Mouse (Mus musculus) testis, postnatal 10 days (tissue): Measurements from ENCODE around the gene Cuedc2.
A peak's percentile ranks its signal among the peaks of the same experiment; 100 is the strongest.

ENCODE experiments used
- DNase-seq: peaks from one replicate; pipeline ENCODE4 v3.0.0; 2021; ENCODE audit warnings: low spot score

Cuedc2 gene

GRCm38 (mm10) chr19:46338331-46338936, at the start of gene Cuedc2:
Cuedc2 (minus strand) TSS chr19:46338702.
- peak; percentile 96 for DNase-seq

DNA sequence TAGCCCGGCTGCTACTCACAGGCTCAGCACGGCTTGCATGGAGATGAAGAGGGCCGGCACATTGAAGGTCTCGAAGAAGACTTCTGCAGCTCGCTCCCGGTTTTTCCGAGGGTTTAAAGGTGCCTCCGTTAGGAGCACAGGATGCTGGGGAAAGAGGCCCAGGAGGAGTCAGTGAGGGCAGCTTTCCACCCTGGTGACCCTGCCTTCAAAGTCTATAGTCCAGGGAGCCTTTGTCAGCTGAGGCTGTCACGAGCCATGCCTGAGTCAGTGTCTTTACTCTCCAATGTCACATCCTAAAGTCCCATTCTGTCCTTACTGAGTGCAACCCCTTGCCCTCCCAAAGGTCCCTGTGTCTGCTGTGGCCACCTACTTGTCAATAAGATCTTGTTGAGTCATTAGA, 43.8 kb upstream of the Cuedc2 start:
- DNase-seq: no peak

DNA sequence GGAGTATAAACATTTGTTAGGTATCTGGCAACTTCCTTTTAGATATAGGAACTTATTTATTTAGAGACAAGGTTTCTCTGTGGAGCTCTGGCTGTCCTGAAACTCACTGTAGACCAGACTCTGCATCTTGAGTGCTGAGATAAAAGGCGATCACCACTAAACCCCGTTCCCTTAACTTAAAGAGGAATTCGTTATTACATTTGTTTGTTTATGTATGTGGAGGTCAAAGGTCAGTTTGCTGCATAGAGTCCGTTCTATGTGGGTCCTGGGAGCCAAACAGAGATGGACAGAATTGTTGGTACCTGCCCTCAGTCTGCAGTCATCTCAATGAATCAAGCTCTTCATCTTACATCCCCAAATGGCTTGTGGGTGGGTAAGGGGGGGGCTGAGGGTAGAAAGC, 37.4 kb upstream of the Cuedc2 start:
- no peak for DNase-seq

- DNase-seq: no peak
Measured at GRCm38 (mm10) chr19:46375489-46375888, 37.0 kb upstream of the Cuedc2 start.

DNA sequence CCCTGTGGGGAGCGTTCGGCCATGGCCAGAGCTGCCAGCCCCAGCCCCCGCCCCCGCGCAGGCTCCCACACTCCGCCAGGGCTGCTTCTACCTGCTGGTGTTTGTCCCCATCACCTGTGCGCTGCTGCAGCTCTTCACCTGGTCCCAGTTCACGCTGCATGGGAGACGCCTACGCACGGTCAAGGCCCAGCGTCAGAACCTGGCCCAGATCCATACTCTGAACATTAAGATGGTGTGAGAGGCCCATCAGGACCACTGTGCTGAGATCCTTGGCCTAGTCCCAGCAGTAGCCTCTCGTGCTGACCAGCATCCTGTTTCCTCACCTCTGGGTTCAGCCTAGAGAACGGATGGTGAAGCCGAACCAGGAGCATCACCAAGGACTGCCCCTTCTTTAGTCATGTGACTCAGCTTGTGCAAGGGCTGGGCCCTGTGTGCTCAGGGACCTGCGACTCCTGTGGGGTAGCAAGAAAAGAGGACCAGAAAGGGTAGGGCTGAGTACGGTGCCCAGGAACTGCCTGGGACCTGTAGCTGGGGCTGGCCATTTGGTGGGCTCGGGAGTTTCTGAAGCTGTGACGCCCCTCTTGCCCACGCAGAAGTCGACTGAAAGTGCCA, 36.1 kb upstream of the Cuedc2 start:
- no peak for DNase-seq

DNA sequence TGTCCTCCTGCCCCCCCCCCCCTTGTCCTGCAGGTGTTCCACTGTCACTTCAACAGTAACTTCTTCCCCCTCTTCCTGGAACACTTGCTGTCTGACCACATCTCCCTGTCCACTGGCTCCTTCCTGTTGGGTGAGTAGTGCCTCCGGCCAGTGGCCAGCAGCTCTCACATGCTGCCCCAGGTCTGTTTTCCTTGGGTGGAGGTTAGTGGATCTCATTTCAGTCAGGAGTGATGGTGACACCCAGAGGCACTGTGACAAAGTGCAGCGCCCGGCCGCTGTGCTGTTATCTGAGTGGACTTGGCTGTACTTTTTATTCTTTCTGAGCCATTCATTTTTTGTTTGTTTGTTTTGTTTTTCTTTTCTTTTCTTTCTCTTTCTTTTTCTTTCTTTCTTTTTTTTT, 30.7 kb upstream of the Cuedc2 start:
- peak; percentile 75 for DNase-seq

DNA sequence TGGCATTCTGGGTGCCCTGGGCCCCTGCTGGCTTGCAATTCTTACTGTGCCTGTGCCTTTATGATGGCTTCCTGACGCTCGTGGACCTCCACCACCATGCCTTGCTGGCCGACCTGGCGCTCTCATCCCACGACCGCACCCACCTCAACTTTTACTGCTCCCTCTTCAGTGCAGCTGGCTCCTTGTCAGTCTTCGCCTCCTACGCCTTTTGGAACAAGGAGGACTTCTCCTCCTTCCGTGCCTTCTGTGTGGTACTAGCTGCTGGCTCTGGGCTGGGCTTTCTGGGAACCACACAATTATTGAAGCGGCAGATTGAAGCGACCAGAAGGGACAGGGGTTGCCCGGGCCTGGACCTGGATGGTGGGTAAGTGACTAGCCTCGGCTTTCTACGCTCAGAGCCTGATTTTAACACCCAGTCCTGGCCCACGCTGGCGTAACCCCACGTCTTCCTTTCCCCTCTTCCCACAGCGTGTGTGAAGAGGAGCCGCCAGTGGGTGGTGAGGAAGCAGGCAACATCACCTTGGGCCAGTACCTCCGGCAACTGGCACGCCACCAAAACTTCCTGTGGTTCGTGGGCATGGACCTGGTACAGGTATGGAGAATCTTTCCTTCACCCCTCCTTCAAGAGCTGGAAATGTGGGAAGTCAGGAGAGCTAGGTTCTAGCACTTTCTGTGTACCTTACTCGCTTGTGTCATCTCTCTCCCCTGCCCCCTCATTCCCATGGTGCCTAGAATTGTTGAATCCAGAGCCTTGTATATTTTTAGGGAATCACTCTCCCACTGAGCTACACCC, 29.5 kb upstream of the Cuedc2 start:
- DNase-seq: no peak

- DNase-seq: no peak
Measured at GRCm38 (mm10) chr19:46363294-46364009, 24.9 kb upstream of the Cuedc2 start.

GRCm38 (mm10) chr19:46362104-46362503, 23.6 kb upstream of the Cuedc2 start:
- DNase-seq: no peak

DNA sequence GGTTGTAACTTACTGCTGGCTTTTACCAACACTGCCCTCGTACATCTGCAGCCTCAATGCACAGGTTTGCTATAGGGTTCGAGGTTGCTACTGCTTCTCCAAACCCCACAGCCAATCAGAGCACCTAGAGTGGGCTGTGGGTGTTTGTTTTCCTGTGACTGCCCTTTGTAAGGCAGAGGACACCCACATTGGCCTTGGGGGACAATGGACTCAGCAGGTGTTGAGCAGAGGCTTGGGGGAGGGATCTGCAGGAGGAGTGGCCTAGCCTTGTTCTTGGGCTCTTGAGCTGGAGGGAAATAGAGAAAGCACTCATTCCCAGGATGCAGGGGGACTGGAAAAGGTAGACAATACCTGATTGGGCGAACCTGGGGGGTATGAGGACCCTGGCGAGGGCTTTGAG, 19.9 kb upstream of the Cuedc2 start:
- DNase-seq: no peak

DNA sequence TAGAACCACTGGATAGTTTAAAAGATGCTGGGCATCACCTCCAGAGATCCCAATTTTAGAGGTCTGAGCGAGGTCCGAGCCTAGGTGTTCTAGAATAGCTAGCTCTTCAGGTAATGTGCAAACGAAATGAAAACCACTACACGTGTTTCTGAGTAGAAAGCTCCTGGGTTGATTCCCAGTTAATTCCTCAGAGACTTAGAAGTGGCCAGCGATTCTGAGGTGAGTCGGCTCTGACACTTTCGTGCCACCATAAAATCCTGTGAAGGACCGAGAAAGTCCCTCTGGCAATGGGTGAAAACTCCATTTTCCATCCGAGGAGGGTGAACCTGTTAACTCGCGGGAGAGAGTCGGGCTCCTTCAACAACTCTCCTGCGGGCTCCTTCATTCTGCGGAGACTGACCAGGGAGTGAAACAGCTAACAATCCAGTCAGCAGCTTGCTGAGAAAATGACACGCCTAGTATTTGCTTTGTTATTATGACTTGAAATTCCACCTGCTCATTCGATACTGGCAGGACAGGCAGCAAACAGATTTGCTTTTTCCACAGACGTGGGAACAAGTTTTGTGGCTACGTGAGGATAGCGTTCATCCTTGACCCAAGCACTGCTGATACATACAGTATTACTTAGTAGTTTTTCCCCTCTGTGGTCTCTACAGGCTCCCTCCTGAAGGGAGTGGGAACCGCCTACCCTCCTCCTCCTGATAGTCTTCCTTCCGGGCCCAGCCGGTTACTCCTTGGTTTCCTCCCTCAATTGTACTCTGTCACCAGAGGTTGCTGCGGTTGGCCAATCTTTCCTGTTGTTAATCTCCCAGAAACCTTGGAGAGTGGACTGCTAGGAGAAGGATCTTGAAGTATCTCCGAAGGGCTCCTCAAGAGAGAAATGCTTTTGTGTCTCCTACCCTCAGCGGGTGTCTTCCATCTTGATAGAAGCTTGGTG, 19.1 kb upstream of the Cuedc2 start:
- DNase-seq: no peak

DNA sequence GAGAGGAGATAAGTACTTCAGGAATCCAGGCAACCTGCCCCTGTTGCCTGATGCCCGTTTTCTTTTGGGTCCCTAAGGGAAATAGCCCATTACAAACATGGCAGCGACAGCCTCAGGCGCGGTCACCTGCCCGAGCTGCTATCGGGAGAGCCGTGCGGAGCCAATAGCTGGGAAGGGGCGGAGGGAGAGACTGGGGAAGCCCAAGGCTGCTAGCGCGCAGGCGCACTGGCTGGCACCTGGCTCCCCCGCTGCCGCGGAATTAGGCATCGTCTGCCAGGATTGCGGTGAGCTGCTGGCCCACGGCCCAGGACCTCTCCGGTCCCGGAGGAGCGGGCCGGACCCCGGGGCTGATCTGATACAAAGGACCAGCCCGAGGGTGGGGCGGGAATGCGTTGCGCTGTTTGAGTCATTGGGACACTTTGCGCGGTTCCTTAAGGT, 18.2 kb upstream of the Cuedc2 start:
- DNase-seq: peak; percentile 87

DNA sequence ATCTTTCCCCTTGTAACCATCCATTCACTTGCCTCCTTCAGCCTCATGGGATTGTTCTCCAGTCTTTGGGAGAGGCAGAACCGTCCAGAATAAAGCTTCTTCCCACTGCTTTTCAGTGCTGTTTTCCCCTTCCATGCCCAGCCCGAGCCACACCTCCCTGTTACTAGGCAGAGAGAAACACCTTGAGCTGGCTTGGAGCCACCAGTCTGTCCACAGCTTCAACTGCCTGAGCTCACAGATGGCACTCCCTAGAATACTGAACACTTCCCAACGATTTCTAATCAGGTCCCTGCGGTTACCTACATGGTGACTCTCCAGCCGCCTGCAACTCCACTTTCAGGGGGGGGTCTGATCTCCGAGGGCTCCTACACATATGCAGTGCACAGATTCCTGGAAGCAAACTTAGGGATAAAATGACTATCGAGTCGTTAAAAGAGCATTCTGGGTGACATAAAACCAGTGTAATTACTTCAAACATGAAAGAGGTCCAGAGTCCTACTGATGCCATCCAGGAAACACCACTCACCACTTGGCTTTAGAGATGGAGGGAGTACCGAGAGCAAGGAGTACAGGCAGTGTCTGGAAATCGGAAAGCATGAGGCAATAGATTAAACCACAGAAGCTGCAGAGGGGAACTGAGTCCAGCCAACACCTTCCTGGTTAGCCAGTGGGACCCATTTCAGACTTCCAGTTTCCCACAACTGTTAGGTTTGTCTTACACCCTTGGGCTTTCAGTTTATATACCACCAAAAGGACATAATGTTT, 11.8 kb upstream of the Cuedc2 start, which contains the start of gene 2310034G01Rik:
Gene 2310034G01Rik, minus strand, starts transcription at position 135 of the 765 bp plus-strand sequence.
- DNase-seq: no peak

GRCm38 (mm10) chr19:46349550-46349949, 11.0 kb upstream of the Cuedc2 start:
- no peak for DNase-seq

DNA sequence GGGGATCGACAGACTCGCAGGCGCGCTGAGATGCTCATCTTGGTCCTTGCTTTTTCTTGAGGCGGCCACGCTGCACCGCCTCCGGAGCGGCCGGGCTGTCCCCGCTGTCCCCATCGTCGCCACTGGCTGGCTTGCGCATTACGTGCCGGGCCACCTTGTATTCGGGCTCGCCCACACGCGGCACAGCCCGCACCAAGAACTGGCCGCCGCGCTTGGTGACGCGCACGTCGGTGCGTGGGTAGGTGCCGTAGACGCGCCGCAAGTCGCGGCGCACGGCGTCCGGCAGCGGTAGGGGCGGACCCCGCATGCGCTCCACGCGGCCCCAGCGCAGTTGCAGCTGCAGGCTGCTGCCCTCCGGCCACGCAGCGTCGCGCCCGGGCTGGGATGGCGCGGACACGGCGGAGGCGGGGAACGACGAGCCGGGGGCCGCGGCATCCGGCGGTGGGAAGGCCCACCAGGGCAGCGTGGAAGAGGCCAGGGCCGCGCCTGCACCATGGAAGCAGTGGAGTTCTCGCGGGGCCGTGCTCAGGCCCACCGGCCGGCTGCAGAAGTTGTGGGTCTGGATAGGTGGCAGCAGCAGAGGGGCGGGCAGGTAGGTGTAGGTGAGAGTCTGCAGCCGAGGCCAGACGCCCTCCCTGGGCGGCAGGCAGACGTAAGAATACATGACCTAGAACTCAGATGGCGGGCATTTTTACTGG, 10.4 kb upstream of the Cuedc2 start:
- peak; percentile 84 for DNase-seq

- DNase-seq: no peak
Measured at GRCm38 (mm10) chr19:46347936-46348668, 9.6 kb upstream of the Cuedc2 start.

DNA sequence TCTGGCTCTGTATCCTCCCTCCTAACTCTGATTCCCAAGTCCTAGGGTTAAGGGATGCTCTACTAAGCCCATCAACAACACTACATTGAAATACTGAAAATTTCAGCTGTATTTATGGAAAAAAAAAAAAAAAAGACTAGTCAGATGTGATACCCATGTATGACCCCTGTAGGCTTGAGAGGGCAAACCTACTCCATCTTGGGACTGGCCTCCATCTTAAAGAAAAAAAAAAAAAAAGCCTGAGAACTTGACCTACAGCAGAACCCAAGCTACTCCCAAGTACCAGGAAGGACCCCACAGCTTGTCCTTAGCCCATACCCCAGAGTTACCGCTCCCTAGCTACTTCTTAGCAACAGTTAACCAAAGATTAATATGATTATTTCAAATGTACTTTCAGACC, 8.6 kb upstream of the Cuedc2 start:
- no peak for DNase-seq

- DNase-seq: no peak
Measured at GRCm38 (mm10) chr19:46344710-46345419, 6.4 kb upstream of the Cuedc2 start.
